Mouse (Mus musculus): ENCODE measurements around the gene C2cd3. TPM values are rescaled to one million over a fixed set of nuclear protein-coding genes. Genes with fewer than 3 reads are reported as not detected.

C2cd3 gene
- polyA plus RNA-seq (2016; fragmentation: Nextera tagmentation; extraction: Ambion mirVana), result 30.7 and 32.8 TPM in 2 replicates

- H3K27ac ChIP-seq (replicated peaks), result peak within 1 kb of the TSS; percentile 89
- H3K27me3 ChIP-seq (ENCODE audit: low read depth, poor library complexity, severe bottlenecking), result no peaks in the 10 kb centered on the region
- peaks cover 31% of the 10 kb centered on the region for H3K4me1 ChIP-seq
- DNase-seq (ENCODE audit: low spot score), result peak; percentile 99
- peak within 1 kb of the TSS; percentile 63 for H3K4me3 ChIP-seq
- peaks cover 35% of the 10 kb centered on the region for H3K36me3 ChIP-seq
- under 1% methylated on average over 54 of the region's 54 CpGs for WGBS
- H3K9me3 ChIP-seq (replicated peaks), result no peaks in the 10 kb centered on the region
Measured at GRCm38 (mm10) chr7:100371495-100372451, at the start of gene C2cd3, which contains the start of gene Ppme1. C2cd3 (plus strand) TSS chr7:100372233. Ppme1 (minus strand) TSS chr7:100372307.

- Histone ChIP-seq H3K36me3 (peaks cover 47% of the 10 kb centered on the region), H3K27ac (replicated peaks) (no peak overlapping the region), H3K4me3 (no peak overlapping the region), H3K9me3 (replicated peaks) (no peaks in the 10 kb centered on the region), H3K4me1 (no peaks in the 10 kb centered on the region), H3K27me3 (ENCODE audit: low read depth, poor library complexity, severe bottlenecking) (no peaks in the 10 kb centered on the region)
- 95% methylated on average over 3 of the region's 3 CpGs for WGBS
- no peak for DNase-seq (ENCODE audit: low spot score)
Measured at GRCm38 (mm10) chr7:100323721-100324120, 48.3 kb upstream of the C2cd3 start.

DNA sequence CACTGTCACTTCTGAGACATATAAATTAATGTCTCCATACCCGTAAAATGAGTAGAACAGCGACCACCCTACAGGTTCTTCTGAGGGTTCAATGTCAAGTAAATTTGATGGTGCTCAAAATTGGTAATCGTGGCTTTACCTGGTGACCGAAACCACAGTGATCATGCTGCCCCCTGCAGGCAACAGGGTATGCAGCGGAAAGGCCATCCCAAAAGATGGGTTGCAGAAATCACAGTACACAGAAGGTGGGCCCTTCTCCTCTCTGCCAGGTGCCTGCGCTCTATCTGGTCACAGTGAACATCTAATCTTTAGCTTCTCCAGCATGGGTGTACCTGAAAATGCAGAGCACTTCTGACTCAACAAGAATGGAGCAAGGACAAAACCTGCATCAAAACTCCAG is 46.6 kb upstream of the C2cd3 start:
- no peaks in the 10 kb centered on the region for H3K4me1 ChIP-seq
- 86% methylated on average over 6 of the region's 6 CpGs for WGBS
- no peak overlapping the region for H3K4me3 ChIP-seq
- no peak overlapping the region for H3K27ac ChIP-seq (replicated peaks)
- H3K36me3 ChIP-seq, result peaks cover 63% of the 10 kb centered on the region
- H3K27me3 ChIP-seq (ENCODE audit: low read depth, poor library complexity, severe bottlenecking), result no peaks in the 10 kb centered on the region
- no peaks in the 10 kb centered on the region for H3K9me3 ChIP-seq (replicated peaks)
- DNase-seq (ENCODE audit: low spot score), result no peak

GRCm38 (mm10) chr7:100327514-100327913 is 44.5 kb upstream of the C2cd3 start:
- H3K27me3 ChIP-seq (ENCODE audit: low read depth, poor library complexity, severe bottlenecking), result no peaks in the 10 kb centered on the region
- no peaks in the 10 kb centered on the region for H3K9me3 ChIP-seq (replicated peaks)
- H3K4me1 ChIP-seq, result no peaks in the 10 kb centered on the region
- DNase-seq (ENCODE audit: low spot score), result peak; percentile 9
- peaks cover 83% of the 10 kb centered on the region for H3K36me3 ChIP-seq
- WGBS, result 87% methylated on average over 7 of the region's 7 CpGs
- no peak overlapping the region for H3K27ac ChIP-seq (replicated peaks)
- no peak overlapping the region for H3K4me3 ChIP-seq

DNA sequence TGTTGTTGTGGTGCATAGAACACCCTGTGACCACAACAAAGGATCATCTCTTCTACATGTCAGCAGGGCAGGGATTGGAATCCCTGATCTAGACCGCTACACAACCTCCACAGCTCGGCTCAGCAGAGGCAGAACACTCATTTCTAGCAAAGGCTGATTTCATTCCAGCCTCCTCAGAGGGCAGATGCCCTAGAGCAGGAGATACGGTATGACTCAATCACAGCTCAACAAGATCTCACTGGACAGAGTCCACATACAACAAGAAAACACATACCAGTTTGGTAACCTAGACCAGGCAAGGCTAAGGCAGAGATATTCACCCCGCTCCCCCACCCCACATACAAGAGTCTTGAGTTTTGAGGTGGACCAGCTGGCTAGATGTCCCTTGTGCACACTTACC is 43.4 kb upstream of the C2cd3 start:
- no peaks in the 10 kb centered on the region for H3K27me3 ChIP-seq (ENCODE audit: low read depth, poor library complexity, severe bottlenecking)
- H3K4me3 ChIP-seq, result no peak overlapping the region
- H3K36me3 ChIP-seq, result peaks cover 94% of the 10 kb centered on the region
- WGBS, result 94% methylated on average over 4 of the region's 4 CpGs
- no peaks in the 10 kb centered on the region for H3K4me1 ChIP-seq
- DNase-seq (ENCODE audit: low spot score), result no peak
- no peak overlapping the region for H3K27ac ChIP-seq (replicated peaks)
- no peaks in the 10 kb centered on the region for H3K9me3 ChIP-seq (replicated peaks)

GRCm38 (mm10) chr7:100331269-100331668 is 40.8 kb upstream of the C2cd3 start:
- Histone ChIP-seq H3K36me3 (peaks cover 97% of the 10 kb centered on the region), H3K27me3 (ENCODE audit: low read depth, poor library complexity, severe bottlenecking) (no peaks in the 10 kb centered on the region), H3K27ac (replicated peaks) (no peak overlapping the region), H3K4me3 (no peak overlapping the region), H3K9me3 (replicated peaks) (no peaks in the 10 kb centered on the region), H3K4me1 (no peaks in the 10 kb centered on the region)
- WGBS, result 94% methylated on average over 3 of the region's 3 CpGs
- no peak for DNase-seq (ENCODE audit: low spot score)

DNA sequence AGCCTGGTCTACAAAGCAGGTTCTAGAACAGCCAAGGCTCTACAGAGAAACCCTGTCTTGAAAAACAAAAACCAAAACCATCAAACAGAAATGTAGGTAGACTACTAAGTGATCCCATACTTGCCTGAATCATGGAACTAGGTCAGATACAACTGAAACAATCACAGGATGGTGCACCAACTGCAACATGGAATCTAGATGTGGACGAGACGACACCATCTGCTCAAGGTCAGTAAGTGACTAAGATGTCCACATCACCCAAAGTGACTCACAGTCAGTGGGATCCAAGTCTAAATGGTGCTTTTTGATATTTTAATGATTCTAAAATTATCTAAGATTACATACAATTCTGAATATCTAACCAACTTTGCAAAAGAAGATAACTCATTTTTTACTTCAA is 36.1 kb upstream of the C2cd3 start:
- WGBS, result 93% methylated on average over 2 of the region's 2 CpGs
- H3K36me3 ChIP-seq, result peaks cover 97% of the 10 kb centered on the region
- DNase-seq (ENCODE audit: low spot score), result no peak

GRCm38 (mm10) chr7:100354984-100355383 is 17.0 kb upstream of the C2cd3 start:
- H3K27me3 ChIP-seq (ENCODE audit: low read depth, poor library complexity, severe bottlenecking), result no peaks in the 10 kb centered on the region
- H3K27ac ChIP-seq (replicated peaks), result no peak overlapping the region
- H3K9me3 ChIP-seq (replicated peaks), result no peaks in the 10 kb centered on the region
- no peaks in the 10 kb centered on the region for H3K4me1 ChIP-seq
- H3K4me3 ChIP-seq, result no peak overlapping the region
- H3K36me3 ChIP-seq, result peaks cover 46% of the 10 kb centered on the region
- no peak for DNase-seq (ENCODE audit: low spot score)
- 85% methylated on average over 4 of the region's 4 CpGs for WGBS

More for the DNA sequence above, 36.1 kb upstream of the C2cd3 start:
- Histone ChIP-seq H3K4me1 (no peaks in the 10 kb centered on the region), H3K4me3 (no peak overlapping the region), H3K27me3 (ENCODE audit: low read depth, poor library complexity, severe bottlenecking) (no peaks in the 10 kb centered on the region), H3K9me3 (replicated peaks) (no peaks in the 10 kb centered on the region), H3K27ac (replicated peaks) (no peak overlapping the region)

DNA sequence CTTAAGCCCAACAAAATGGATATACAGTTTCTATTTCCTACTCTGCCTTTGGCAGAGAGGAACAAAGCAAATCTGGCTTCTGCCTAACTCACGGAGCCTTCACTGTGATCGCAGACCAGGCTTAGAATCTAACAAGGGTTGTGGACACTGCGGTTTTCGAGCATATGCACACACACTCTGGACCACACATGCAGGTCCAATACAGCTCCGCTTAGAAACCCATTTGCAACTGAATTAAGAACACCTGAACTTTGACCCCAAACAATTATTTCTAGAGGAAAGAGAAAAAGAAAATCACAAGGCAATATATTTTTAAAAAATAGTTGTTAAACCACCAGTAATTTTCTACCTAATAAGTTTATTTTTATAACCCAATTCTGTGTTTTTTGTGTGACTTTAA is 15.7 kb upstream of the C2cd3 start:
- Histone ChIP-seq H3K4me3 (no peak overlapping the region), H3K4me1 (no peaks in the 10 kb centered on the region), H3K36me3 (peaks cover 44% of the 10 kb centered on the region), H3K9me3 (replicated peaks) (no peaks in the 10 kb centered on the region), H3K27me3 (ENCODE audit: low read depth, poor library complexity, severe bottlenecking) (no peaks in the 10 kb centered on the region), H3K27ac (replicated peaks) (no peak overlapping the region)
- WGBS, result 85% methylated on average over 5 of the region's 5 CpGs
- DNase-seq (ENCODE audit: low spot score), result no peak

DNA sequence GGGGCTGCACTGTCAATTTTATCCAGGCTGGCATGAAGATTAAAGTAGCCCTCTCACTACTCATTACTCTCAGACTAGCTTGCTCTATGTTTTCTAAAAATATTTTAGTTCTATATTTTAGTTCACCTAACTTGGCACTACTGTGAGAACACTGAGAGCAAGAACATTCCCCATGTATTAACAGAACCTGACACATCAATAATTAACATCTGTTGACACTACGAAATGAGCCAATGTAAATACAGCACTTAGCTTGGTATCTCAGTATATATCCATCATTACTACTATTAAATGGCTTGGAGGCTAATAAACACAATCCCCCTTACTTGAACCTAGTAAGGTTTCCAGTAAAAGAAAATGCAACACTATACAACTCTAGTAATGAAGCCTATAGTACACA is 15.3 kb upstream of the C2cd3 start:
- Histone ChIP-seq H3K9me3 (replicated peaks) (no peaks in the 10 kb centered on the region), H3K27ac (replicated peaks) (no peak overlapping the region), H3K4me3 (no peak overlapping the region), H3K27me3 (ENCODE audit: low read depth, poor library complexity, severe bottlenecking) (no peaks in the 10 kb centered on the region), H3K36me3 (peaks cover 40% of the 10 kb centered on the region), H3K4me1 (no peaks in the 10 kb centered on the region)
- DNase-seq (ENCODE audit: low spot score), result no peak
- WGBS, result 98% methylated on average over 1 of the region's 1 CpGs

GRCm38 (mm10) chr7:100357856-100358255 is 14.2 kb upstream of the C2cd3 start:
- no peak for DNase-seq (ENCODE audit: low spot score)
- Histone ChIP-seq H3K27me3 (ENCODE audit: low read depth, poor library complexity, severe bottlenecking) (no peaks in the 10 kb centered on the region), H3K9me3 (replicated peaks) (no peaks in the 10 kb centered on the region), H3K4me3 (no peak overlapping the region), H3K4me1 (no peaks in the 10 kb centered on the region), H3K27ac (replicated peaks) (no peak overlapping the region), H3K36me3 (peaks cover 30% of the 10 kb centered on the region)

DNA sequence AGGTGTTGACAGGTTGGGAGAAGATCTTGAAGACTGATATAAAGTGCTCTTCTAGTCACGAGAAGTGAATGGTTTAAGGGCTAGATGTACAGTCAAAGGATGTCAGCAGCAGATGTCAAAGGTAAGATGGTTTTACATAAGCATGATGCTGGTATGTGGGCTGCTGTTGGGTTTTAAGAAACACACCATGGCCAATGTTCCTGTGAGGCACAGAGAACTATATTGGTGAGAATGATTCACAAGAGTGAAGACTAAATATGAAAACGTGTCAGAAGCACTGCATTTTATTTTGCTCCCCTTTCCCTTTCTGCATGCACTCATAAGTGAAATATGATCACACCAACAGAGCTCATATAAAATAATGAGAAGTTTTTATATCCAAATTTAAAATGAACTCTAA is 8.9 kb upstream of the C2cd3 start:
- Histone ChIP-seq H3K27ac (replicated peaks) (no peak overlapping the region), H3K9me3 (replicated peaks) (no peaks in the 10 kb centered on the region), H3K36me3 (peaks cover 21% of the 10 kb centered on the region), H3K4me1 (peaks cover 6% of the 10 kb centered on the region), H3K4me3 (no peak overlapping the region), H3K27me3 (ENCODE audit: low read depth, poor library complexity, severe bottlenecking) (no peaks in the 10 kb centered on the region)
- DNase-seq (ENCODE audit: low spot score), result no peak
- 93% methylated on average over 2 of the region's 2 CpGs for WGBS

DNA sequence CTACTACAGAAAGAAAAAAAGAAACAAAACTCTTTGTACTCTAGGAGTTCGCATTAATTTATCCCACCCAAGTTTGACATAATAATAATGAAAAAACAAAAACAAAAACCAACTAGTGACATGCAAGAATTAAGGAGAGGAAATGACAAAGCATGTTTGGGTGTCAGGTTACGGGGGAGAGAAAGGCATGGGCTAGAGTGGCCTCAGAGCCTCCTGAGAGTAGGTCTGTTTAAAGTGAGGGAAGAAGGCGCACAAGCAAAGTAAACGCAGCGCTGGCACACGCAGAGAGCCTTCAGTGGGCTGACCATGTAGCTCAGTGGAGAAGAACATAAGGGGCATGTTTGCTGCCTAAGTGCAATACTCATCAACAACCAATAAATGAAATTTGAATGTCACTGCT is 7.1 kb upstream of the C2cd3 start:
- Histone ChIP-seq H3K27ac (replicated peaks) (no peak overlapping the region), H3K9me3 (replicated peaks) (no peaks in the 10 kb centered on the region), H3K36me3 (peaks cover 26% of the 10 kb centered on the region), H3K4me1 (peaks cover 16% of the 10 kb centered on the region), H3K4me3 (no peak overlapping the region), H3K27me3 (ENCODE audit: low read depth, poor library complexity, severe bottlenecking) (no peaks in the 10 kb centered on the region)
- WGBS, result 60% methylated on average over 6 of the region's 6 CpGs
- no peak for DNase-seq (ENCODE audit: low spot score)

All from midbrain, embryonic 10.5 days (tissue).